Comparison of ENCODE assay signal across 19 mouse cellular contexts in the genomic region with DNA sequence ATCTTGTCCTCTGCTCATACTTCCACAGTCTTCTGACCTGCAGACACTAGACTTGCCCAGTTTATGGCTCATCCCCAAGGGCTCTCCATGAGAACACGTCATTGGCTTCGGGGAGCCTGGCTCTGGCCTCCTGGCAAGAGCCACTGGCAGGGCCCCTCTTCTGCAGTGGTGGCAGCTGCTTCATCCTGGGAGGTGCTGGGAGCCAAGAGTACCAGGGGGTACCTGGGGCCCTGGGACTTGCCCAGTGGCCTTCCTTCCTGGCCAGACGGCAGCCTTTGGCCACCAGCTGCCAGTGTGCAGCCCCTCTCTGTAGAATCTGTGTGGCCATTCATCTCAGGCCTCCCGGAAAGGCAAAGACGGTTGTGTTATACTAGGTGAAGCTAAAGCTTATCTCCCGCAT. TPM values are rescaled to one million over a fixed set of nuclear protein-coding genes. Genes with fewer than 3 reads are reported as not detected.
DNase-seq lines count a peak whose midpoint lies in the region; ATAC-seq and TF ChIP-seq lines count a peak whose summit lies in the region.
"Had no signal": no experiment of that assay in that cellular context is flagged by ENCODE, and none has a peak within 500 bp of the region (broad histone marks: within the 10 kb centered on the region; RNA-seq: fewer than 3 reads in every experiment).

No protein-coding gene starts in this region.

- no peak overlapping the region for H3K4me3 ChIP-seq in gastrocnemius, adult 2 months
- H3K4me3 ChIP-seq in forebrain, embryonic 16.5 days (replicated peaks; ENCODE audit: low read length) = no peak overlapping the region
- no peak overlapping the region for H3K4me3 ChIP-seq in intestine, postnatal 0 days (ENCODE audit: low read depth, low read length)
- H3K4me3 ChIP-seq: heart, adult 2 months; liver, embryonic 13.5 days; stomach, embryonic 15.5 days had no signal

- intact Hi-C loops in gastrocnemius, adult 2 months (cut with DNase I) = no loop called here
- intact Hi-C loops in left cerebral cortex, postnatal 25 days (cut with DNase I) = loop anchor here (1.0 kb wide), 1 partner anchor 114 kb away; no protein-coding TSS in a partner anchor

- no peak for TF ChIP-seq CTCF in gastrocnemius, adult 2 months (IDR thresholded peaks at IDR 0.05)
- no peak for TF ChIP-seq CTCF in intestine, postnatal 0 days (IDR thresholded peaks at IDR 0.05; ENCODE audit: low read depth)

- peaks cover 15% of the 10 kb centered on the region for H3K4me1 ChIP-seq in forebrain, embryonic 16.5 days (replicated peaks; ENCODE audit: control insufficient read depth, insufficient read depth, low read length)
- H3K4me1 ChIP-seq in intestine, postnatal 0 days (replicated peaks; ENCODE audit: control insufficient read depth, insufficient read depth, low read length) = no peaks in the 10 kb centered on the region
- H3K4me1 ChIP-seq: liver, embryonic 13.5 days; stomach, embryonic 15.5 days had no signal

- H3K27me3 ChIP-seq in forebrain, embryonic 16.5 days (replicated peaks; ENCODE audit: control insufficient read depth, insufficient read depth, low read length) = peaks cover 22% of the 10 kb centered on the region
- H3K27me3 ChIP-seq in intestine, postnatal 0 days (replicated peaks; ENCODE audit: control insufficient read depth, insufficient read depth, low read length) = no peaks in the 10 kb centered on the region
- H3K27me3 ChIP-seq: liver, embryonic 13.5 days; stomach, embryonic 15.5 days had no signal

- ATAC-seq in forebrain, embryonic 16.5 days = peak; percentile 27
- ATAC-seq in intestine, postnatal 0 days = no peak
- ATAC-seq: inflammation-experienced regulatory T-cells, adult 6 months; lung, postnatal 0 days had no signal

- H3K9ac ChIP-seq in forebrain, embryonic 16.5 days (replicated peaks; ENCODE audit: low read depth, low read length) = no peak overlapping the region
- H3K9ac ChIP-seq in intestine, postnatal 0 days (ENCODE audit: low read depth, low read length) = no peak overlapping the region
- H3K9ac ChIP-seq: liver, embryonic 13.5 days; stomach, embryonic 15.5 days had no signal

- DNase-seq in gastrocnemius, adult 2 months = peak; percentile 22
- no peak for DNase-seq in gastrocnemius, postnatal 10 days
- DNase-seq in left cerebral cortex, postnatal 25 days (ENCODE audit: low spot score in 2 of 2) = peak; percentile 7 to 24
- DNase-seq in left cerebral cortex, adult 18-20 months (ENCODE audit: low spot score in 2 of 2) = no peak
- peak; percentile 50 for DNase-seq in brain, adult 2 months (ENCODE audit: low read depth, low spot score)
- DNase-seq: cerebellum, adult 8-10 months; heart, adult 2 months; liver, embryonic 13.5 days had no signal

- WGBS in forebrain, embryonic 16.5 days = 69% methylated on average over 5 of the region's 6 CpGs
- WGBS in intestine, postnatal 0 days = 79% methylated on average over 6 of the region's 6 CpGs

- no peaks in the 10 kb centered on the region for H3K36me3 ChIP-seq in forebrain, embryonic 16.5 days (ENCODE audit: control insufficient read depth, insufficient read depth)
- no peaks in the 10 kb centered on the region for H3K36me3 ChIP-seq in intestine, postnatal 0 days (ENCODE audit: control insufficient read depth, insufficient read depth)
- H3K36me3 ChIP-seq: G1E; liver, embryonic 13.5 days; stomach, embryonic 15.5 days had no signal

- H3K27ac ChIP-seq in gastrocnemius, adult 2 months = no peak overlapping the region
- H3K27ac ChIP-seq in forebrain, embryonic 16.5 days (ENCODE audit: low read length) = no peak overlapping the region
- no peak overlapping the region for H3K27ac ChIP-seq in intestine, postnatal 0 days (ENCODE audit: low read depth, low read length)
- H3K27ac ChIP-seq: heart, adult 2 months; liver, embryonic 13.5 days; stomach, embryonic 15.5 days had no signal

- no peaks in the 10 kb centered on the region for H3K9me3 ChIP-seq in forebrain, embryonic 16.5 days (ENCODE audit: control insufficient read depth, low read length)
- no peaks in the 10 kb centered on the region for H3K9me3 ChIP-seq in intestine, postnatal 0 days (ENCODE audit: control insufficient read depth)
- H3K9me3 ChIP-seq: G1E; liver, embryonic 13.5 days; stomach, embryonic 15.5 days had no signal

- H3K4me2 ChIP-seq in forebrain, embryonic 16.5 days (ENCODE audit: low read length) = no peak overlapping the region
- H3K4me2 ChIP-seq in intestine, postnatal 0 days (replicated peaks; ENCODE audit: low read depth) = no peak overlapping the region
- H3K4me2 ChIP-seq: liver, embryonic 13.5 days; stomach, embryonic 15.5 days had no signal

RNA-seq across cellular contexts. Expression of gene Olig2, which starts 34.0 kb away (rescaled TPM):
- total RNA-seq in gastrocnemius, adult 2 months (2021) = not detected
- total RNA-seq in gastrocnemius, postnatal 10 days (2021) = not detected
- 10 to 100 TPM; 26.4 to 27.0 TPM for total RNA-seq in left cerebral cortex, postnatal 25 days (2021)
- 10 to 100 TPM; 19.5 to 22.6 TPM for total RNA-seq in left cerebral cortex, adult 18-20 months (2021)
- polyA plus RNA-seq in forebrain, embryonic 16.5 days (2015; fragmentation: Nextera tagmentation; extraction: Ambion mirVana) = 4.7 and 5.7 TPM in 2 replicates
- polyA plus RNA-seq in intestine, postnatal 0 days (2015; fragmentation: Nextera tagmentation; extraction: Ambion mirVana) = not detected in 2 replicates
- total RNA-seq: adrenal gland, adult 18-20 months; heart, adult 2 months had no signal
- polyA plus RNA-seq: G1E; heart, adult 2 months; heart, embryonic 16.5 days; inflammation-experienced regulatory T-cells, adult 6 months; kidney, embryonic 14.5 days; large intestine, adult 2 months; limb, embryonic 11.5 days; liver, embryonic 13.5 days; lung, postnatal 0 days; stomach, embryonic 15.5 days had no signal

Comparison
In these comparisons a context has a peak if more than half of its experiments do, and no peak if none do; other contexts are left out.
1. DNase-seq: peak in gastrocnemius, adult 2 months (single experiment), left cerebral cortex, postnatal 25 days (2 of 2) and brain, adult 2 months (single experiment); none in gastrocnemius, postnatal 10 days (single experiment) and left cerebral cortex, adult 18-20 months (0 of 2).
2. RNA of gene Olig2, which starts 34.0 kb away (total RNA-seq): 26.4 to 27.0 TPM in left cerebral cortex, postnatal 25 days and 19.5 to 22.6 TPM in left cerebral cortex, adult 18-20 months; not detected in gastrocnemius, postnatal 10 days and not detected in gastrocnemius, adult 2 months; every median in the first group is over 10 times any median in the second.